Mouse (Mus musculus) kidney, postnatal 36 days (tissue): ENCODE results near the gene Atp5d.
A peak's percentile ranks its signal among the peaks of the same experiment; 100 is the strongest.

ENCODE experiments used
- DNase-seq, 2 experiments: peaks; one replicate each; pipeline ENCODE4 v3.0.0; 2021 to 2022; ENCODE audit warnings: mixed read lengths in 2 of 2

Gene Atp5d

DNA sequence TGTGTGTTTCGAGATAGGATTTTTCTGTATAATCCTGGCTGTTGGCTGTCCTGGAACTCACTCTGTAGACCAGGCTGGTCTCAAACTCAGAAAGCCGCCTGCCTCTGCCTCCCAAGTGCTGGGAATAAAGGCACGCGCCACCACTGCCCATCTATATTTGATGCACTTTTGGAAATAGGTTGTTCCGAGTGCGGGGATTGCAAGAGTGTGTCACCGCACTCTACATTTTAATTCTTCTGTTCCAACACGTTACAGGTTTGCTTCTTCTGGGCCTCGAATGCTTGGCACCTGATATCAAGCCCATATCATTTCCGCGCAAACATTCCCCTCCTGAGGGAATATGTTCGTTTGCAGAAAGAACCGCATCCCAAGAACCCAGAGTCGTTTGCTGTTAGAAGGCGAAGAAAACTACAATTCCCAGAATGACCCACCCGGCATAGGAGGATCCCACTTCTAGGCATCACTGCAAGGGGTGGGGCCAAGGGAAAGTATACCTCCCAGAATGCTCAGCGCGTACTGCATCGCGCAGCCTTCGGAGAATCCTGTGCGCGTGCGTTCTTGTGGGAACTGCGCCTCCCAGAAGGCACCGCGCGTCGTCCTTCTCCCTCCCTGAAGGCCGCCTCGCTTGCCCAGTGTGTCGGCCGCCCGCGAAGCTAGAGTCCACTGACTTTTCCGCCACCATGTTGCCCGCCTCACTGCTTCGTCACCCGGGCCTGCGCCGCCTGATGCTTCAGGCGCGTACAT is 3.5 kb downstream of the Atp5d start:
- peak; percentile 97 to 99 for DNase-seq

DNA sequence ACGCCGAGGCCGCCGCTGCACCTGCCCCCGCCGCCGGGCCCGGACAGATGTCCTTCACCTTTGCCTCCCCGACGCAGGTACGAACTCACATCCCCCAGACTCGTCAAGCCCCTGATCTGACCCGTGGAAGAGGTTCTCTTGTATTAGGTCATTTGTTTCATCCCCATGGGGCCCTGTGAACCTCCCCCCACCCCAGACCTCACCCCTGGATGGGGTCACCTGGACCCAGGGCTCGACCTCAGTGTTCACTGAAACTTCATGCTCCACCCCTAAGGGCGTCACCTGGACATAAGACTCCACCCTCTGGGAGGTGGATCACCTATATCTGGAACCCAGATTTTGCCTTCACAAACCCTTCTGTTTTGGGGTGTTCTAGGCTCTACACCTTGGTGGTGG is 4.1 kb downstream of the Atp5d start:
- peak; percentile 72 for DNase-seq

DNA sequence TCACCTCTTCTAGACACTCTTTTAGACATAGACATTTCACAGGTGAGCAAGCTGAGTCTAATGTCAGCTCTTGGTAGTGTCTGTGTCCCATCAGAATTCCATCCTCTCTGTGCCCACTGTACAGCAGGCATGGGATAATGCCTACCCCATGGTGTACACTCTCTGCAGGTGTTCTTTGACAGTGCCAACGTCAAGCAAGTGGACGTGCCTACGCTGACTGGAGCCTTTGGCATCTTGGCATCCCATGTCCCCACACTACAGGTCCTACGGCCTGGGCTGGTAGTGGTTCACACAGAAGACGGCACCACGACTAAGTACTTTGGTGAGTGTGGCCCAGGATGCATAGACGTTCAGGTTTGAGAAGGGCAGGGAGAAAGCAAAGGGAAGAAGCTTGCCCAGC is 5.2 kb downstream of the Atp5d start:
- no peak for DNase-seq

DNA sequence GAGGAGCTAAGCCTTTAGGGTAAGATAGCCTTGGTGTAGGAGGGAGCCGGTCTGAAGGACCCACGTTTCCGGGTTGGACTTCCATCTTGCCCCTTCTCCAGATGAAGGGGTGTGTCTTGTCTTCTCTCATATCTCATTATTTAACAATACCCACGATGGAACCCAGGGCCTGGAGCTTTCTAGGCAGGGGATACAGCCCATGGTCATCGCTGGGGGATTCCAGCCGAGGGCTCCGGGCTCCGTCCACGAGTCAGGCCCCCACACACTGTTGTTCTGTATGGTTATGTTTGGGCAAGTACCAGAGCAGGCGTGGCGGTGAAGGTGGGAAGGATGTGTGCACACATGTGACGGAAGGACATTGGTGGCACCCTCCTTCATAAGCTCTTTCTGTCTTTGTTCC is 5.7 kb downstream of the Atp5d start:
- DNase-seq: no peak

DNA sequence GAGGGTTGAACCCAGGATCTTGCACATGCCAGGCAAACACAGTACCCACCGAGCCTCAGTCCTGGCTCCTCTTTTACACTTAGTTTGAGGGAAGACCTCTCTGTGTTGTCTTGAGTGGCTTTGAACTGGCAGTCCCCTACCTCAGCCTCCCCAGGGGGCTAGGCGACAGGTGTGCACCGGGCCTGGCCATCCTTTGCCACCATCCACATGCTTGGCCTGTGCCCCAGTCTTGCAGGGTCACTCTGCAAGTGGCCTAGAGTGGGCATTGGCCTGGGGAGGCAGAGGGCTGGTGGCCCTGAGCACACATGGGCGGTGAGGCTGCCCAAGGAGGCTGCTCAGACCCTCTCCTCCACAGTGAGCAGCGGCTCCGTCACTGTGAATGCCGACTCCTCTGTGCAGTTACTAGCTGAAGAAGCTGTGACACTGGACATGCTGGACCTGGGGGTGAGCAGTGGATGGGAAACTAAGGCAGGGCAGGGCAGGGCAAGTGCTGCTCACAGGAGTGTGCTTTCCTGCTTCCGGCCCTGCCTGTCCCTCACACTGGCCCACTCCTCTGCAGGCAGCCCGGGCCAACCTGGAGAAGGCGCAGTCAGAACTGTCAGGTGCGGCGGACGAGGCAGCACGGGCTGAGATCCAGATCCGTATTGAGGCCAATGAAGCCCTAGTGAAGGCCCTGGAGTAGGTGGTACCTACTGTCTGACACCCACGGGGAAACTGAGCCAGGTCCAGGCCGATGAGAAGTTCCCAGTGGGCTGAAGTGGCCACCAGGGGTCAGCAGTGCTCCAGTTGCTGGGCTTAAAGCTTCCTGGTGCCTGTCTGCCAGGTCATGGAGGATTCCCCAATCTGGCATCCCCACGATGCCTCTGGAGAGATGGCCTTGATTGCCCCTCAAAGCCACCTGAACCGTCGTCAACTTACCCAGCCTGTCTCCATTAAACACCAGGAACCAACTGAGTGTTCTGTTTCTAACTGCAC is 6.7 kb downstream of the Atp5d start:
- peak; percentile 74 to 89 for DNase-seq

DNA sequence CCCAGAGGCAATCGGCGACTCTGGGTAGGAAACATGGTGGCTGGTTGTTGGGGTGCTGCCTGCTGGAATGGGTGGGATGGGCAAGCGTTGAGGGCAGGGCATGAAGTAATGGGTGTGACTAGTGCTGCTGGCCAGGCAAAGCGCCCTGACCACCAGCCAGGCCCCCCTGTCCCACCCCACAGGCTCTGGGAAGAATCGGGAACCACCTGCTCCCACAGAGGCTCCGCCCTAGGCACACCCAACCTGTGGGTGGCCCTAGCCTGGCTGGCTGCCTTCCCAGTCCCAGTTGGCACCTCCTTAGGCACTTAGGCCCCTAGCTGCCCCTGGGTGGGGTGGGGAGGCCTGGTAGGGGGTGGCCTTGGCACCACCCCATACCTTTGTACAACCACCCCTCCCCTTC is 7.5 kb downstream of the Atp5d start:
- DNase-seq: peak; percentile 80 to 84

DNA sequence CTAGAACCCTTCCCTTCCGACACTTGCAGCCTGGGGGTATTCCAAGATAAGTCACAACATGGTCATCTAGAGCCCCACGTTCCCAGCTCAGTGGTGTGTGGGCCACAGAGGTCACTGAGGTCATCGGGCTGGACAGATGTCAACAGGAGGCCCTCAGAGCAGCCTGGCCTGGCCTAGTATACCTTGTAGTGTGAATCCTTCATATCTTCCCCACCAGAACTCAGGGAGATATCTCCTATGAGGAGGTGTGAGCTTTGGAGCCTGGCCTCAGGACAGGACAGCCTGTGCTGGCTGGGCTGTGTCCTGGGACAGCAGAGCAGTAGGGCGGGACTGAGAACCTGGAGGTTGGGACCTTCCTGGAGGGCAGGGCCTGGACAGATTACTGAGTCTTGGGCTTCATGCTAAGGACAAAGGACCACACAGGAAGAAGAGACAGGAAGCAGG is 8.2 kb downstream of the Atp5d start:
- peak; percentile 70 to 79 for DNase-seq

DNA sequence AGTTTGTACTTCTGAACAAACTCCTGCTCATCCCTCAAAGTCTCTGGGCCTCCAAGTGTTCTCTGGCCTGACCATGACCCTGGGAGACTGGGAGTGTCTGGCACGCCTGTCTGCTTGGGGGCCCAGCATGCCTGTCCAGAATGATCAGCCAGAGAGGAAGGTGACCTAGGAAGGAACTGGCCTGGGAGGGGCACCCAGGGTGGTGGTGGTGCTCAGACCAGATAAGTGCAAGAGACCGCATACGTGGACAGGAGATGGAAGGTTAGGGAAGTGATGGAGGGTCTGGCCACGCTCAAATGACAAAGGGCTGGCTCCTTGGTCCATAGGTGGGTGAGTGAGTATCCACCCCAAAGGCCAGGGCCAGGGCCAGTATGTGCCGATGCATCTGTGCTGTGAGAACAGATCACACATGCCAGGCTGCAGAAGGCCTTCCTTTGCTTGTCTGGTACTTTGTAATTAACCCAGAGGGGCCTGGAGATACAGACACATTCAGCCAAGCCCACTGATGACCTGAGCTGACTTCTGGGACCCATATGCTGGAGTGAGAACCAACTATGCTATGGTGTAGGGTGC is 8.8 kb downstream of the Atp5d start:
- DNase-seq: peak in 1 of 2 experiments; percentile 40

DNA sequence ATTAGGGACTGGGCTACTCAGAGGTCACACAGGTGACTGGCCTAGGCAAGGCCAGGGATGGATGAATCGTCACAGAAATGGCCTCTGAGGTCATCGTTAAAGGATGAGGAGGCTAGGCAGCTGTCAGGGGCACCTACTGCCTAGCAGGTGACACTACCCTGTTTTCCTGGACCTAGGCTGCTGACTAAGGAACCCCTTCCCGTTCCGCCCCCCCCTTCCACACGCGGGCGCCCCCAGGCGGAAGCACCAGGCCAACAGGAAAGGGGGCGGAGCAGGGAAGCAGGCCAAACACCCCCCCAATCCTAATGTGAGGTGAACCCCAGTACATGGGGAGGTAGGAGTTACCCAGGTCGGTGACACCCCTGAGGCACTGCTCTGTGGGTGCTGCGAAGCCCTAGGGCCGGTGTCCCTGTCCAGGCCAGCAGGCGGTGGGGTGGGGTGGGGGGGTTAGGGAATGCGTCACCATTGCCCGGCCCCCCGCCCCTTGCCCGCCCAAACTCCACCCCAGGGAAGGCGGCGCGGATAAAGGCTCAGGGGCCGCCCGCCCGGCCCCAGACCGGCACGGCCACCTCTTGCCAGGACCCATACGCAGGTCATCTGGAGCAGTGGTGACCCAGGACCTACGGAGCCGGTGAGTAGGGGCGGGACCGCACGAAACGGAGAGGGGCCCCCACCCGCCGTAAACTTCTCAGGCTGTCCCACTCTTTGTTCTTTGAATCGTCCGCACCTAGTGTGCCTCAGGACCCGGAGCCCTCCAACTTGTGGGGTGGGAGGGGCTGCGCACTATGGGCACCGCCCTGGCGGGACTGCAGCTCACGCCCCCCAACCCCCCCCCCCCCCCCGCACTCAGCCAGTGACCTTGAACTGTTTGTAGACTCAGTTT is 9.5 kb downstream of the Atp5d start, which contains the start of gene Midn:
Midn (plus strand) TSS at position 554 of the 883 bp plus-strand sequence.
- DNase-seq: peak; percentile 88 to 92

DNA sequence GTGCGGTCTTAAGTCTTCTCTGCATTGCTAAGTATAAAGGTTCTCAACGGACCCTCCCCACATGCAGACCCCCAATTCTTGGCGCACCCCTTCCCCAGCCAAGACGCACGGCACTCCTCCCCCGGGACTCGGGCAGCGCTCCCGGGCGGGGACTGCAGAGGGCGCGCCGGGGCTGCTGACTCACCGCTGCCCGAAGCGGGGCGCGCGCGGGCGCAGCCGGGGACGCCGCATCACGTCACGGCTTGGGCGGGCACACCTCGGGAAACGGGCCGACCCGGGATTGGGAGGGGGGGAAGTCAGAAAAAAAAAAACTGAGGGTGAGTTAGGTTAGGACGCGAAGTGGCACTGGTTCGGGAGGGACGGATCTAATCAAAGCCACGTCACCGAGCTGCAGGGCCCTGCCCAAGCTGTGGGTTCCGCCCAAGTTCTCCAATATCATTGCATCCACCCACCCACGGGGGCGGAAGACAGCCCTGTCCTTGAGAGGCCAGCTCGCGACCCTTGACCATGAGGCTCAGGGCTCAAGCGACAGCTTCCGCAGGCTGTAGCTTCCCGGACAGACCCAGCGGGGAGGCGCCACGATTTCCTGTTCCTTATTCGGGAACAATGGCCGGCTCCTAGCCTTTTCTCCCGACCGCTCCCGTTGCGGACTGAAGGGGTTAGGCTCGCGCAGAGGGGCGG is 10.3 kb downstream of the Atp5d start:
- DNase-seq: peak; percentile 96 to 97

DNA sequence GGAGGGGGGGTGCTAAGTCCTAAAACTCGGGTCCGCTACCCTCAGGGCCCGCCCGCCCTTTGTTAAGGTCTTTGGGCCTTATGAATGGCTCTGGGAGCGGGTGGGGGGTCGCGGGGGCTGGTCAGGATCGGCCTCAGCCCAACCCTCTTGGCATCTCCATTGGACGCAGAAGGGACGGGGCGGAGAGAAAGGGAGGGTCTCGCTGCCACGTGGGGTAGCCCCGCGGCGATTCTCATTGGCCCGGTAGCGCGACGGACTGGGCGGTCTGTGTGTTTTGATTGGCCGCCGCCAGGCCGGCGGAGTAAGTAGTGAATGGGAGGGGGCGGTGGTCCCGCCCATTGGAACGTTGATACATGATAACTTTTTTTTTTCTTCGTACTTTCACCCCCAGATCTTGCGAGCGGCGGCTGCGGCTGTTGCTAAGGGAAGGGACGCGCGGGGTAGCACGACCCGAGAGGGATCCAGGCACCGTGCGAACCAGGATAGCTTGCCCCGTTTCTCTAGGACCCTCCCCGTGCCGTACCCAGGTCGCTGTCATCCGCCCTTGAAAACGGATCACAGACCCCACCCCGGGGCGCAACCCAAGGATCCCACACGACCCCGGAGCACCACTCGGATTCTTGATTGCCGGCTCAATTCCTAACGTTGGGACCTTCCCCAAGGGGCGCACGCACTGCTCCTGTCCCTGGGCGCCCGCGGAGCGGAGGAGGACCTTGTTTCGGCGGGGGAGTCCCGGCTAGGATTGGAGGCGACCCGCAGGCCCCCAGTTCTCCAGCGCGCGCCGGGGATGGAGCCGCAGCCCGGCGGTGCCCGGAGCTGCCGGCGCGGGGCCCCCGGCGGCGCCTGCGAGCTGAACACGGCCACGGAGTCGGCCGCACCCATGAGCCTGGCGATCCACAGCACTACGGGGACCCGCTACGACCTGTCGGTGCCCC is 11.1 kb downstream of the Atp5d start:
- peak; percentile 98 to 99 for DNase-seq

DNA sequence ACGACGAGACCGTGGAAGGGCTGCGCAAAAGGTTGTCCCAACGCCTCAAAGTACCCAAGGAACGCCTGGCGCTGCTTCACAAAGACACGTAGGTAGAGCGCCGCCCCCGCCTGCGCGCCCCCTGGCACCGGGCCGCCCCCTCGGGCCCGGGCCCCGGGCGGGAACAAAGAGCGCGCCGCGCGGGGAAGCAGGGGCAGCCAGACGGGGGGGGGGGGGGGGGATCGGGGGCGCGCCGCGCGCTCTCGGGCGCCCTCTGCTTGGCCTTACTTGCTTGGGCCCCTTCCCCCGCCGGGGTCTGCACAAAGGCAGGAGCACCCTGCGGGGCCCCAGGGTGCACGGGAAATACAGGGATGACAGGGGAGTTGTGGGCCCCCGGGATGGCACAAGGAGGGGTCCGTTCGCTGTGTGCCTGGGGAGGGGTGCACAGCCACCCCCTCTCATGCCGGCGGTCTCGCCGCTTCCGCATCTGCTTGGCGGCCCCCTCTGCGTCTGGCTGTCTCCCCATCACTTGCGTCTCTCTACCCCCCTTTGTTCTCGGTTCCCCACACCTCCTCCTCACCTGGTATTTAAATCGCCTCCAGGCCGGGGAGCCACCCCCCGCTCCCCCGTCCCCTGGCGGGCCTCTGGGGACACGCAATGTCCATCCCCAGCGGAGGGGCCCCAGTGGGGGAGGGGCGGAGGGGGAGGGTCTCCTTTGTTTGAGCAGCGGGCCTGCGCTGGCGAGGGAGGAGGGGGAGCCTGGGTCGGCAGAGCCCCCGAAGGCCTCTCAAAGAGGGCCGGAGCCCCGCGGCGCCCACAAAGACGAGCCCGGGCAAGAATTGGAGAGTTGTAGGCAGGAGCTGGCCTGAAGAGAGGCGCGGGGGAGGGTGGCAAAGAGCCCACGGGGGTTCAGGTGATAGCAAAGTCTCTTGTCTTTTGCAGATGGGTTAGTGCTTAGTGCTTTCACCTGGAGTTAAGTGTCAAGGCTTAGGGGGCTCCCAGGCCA is 12.1 kb downstream of the Atp5d start:
- peak in 1 of 2 experiments; percentile 70 for DNase-seq

DNA sequence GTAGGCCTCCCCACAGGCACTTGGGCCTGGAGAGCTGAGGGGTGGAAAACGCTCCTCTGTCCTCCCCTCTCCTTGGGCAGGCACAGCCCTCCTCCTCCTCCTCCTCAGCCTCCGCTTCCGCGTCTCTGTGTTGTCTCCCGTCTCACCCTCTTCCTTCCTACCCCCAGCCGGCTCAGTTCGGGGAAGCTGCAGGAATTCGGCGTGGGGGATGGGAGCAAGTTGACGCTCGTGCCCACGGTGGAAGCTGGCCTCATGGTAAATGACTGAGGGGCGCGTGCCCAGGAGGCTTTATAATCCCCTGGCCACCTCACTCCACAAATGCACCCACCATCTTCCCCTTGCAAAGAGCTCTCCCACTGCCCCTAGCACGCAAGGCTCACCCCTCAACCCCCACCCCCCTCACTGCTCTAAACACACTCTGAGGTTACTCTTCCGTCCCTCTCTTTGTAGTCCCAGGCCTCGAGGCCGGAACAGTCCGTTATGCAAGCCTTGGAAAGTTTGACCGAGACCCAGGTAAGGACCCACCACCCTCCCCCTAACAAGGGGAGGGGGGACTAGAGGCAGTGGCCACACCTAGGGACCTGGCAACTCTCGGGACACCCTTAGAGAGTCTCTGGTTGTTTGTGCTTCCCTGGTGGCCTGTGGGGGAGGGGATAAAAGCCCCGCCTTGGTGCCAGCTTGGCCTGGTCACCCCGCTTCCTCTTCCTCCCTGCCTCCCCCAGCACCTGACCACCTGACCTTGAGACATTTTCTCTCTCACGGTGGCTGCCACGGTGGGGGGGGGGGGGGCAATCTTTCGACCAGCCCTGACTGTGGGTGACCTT is 13.0 kb downstream of the Atp5d start:
- DNase-seq: peak; percentile 91

DNA sequence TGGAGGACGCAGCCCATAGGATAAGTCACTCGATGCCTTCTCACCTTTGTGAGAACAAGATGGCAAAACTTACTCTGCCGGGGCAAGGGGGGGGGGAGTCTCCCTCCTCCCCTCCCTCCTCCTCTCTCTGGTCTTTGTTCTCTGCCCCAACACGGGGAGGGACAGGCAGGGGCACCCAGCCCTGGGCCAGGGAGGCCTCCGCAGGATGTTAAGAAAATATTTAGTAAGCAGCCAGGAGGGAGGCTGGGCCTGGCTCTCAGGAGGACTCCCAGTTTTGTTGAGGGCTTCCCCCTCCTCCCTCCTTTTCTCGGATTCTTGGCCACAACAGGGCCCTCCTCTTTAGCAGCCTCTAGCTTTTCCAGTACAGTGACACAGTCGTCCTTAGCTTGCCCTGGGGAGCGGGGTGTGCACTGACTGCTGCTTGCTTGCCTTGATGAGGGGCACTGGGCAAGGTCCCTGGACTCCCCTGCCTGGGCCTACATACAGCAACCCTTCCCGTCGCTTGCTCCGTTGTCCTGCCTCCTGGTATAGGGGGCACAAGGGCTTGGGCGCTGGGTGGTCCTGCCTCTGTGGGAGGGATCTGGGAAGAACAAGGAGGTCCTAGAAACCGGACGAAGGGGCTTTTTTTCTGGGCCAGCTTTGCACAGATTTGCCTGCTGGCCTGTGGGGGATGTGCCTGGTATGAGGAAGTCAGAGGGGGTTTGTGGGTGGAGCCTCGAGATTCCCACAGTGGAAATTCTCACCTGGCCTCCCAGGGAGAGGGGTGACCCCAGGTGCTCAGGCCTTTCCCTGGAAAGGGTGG is 13.8 kb downstream of the Atp5d start:
- peak; percentile 77 to 86 for DNase-seq

DNA sequence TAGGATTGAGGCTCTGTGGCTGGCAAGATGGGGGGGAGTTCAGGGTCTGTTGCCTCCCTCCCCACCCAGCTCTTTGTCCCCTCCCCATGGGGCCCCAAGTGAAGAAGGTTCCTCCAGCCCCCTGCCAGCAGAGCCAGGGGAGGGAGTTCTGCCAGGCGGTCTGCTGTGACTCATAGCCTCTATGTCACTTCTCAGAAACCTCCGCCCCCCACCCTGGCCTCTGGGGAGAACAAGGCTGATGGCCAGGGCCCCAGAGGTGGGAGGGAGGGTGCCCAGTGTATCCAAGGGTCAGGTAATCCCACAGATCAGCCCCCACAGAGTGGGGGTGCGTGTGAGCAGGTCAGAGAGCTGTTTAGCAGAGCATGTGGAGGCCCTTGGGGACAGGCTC is 14.4 kb downstream of the Atp5d start:
- peak; percentile 85 to 86 for DNase-seq

DNA sequence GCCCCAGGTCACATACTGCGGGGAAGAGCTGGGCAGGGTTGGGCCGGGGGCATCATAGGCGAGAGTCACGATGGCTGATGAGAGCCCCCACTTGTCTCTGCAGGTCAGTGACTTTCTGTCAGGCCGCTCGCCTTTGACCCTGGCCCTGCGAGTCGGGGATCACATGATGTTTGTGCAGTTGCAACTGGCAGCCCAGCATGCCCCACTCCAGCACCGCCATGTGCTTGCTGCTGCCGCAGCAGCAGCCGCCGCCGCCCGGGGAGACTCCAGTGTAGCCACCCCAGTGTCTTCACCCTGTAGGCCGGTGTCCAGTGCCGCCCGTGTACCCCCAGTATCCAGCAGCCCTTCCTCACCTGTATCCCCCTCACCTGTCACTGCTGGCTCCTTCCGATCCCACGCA is 15.3 kb downstream of the Atp5d start:
- peak; percentile 76 for DNase-seq

DNA sequence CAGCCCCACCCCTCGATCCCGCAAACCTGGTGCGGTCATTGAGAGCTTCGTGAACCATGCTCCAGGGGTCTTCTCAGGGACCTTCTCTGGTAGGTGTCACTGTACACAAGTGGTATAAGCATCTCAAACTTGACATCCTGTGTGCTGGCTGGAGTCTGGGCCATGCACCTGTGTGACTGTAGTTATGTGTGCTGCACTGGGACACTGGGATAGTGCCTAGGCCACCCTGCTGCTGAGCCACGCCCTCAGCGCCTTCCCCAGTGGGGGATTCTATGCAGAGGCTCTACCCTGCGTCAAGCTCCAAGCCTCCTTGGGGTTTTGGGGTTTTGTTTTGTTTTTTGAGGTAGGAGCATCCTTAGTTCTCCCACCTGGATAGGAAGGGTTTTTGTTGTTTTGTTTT is 16.0 kb downstream of the Atp5d start:
- no peak for DNase-seq
